In the genomic region with DNA sequence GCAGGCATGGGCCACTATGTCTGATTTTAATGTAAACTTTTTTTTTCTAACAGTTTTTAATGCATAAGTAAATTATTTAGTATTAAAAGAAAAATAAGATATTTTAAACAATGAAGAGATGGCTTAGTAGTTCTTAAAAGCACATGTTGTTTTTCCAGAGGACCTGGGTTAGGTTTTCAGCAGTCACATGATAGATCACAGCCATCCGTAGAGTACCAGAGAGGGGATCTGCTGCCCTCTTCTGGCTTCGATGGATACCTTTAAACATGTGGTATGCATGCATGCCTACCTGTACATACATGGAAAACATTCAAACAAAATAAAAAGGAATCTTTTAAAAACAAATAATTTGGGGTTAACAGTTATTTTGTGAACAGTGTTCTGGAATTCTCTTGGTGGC, we compare ENCODE assay signal across 10 mouse cellular contexts. TPM values are rescaled to one million over a fixed set of nuclear protein-coding genes. Genes with fewer than 3 reads are reported as not detected.
DNase-seq lines count a peak whose midpoint lies in the region; ATAC-seq and TF ChIP-seq lines count a peak whose summit lies in the region.
"Had no signal": no experiment of that assay in that cellular context is flagged by ENCODE, and none has a peak within 500 bp of the region (broad histone marks: within the 10 kb centered on the region; RNA-seq: fewer than 3 reads in every experiment).

No protein-coding gene starts in this region.

- peak; percentile 25 for DNase-seq in liver
- no peak for DNase-seq in liver, embryonic 11.5 days (ENCODE audit: low spot score)
- DNase-seq in B cell, adult 2 months, result peak; percentile 43 to 53
- no peak for DNase-seq in liver, embryonic 14.5 days (ENCODE audit: low read depth in 3 of 3, low spot score in 3 of 3)
- no peak for DNase-seq in embryonic facial prominence, embryonic 10.5 days (ENCODE audit: low spot score)
- DNase-seq: gastrocnemius, postnatal 36 days; heart, postnatal 14 days had no signal

- H3K4me2 ChIP-seq in liver, embryonic 11.5 days, result no peak overlapping the region
- no peak overlapping the region for H3K4me2 ChIP-seq in liver, embryonic 14.5 days (ENCODE audit: low read depth)

- no peaks in the 10 kb centered on the region for H3K9me3 ChIP-seq in liver, embryonic 11.5 days (ENCODE audit: control insufficient read depth, low read length)
- no peaks in the 10 kb centered on the region for H3K9me3 ChIP-seq in ES-Bruce4 (replicated peaks; ENCODE audit: control insufficient read depth, insufficient read depth, low read length, poor library complexity, severe bottlenecking)
- no peaks in the 10 kb centered on the region for H3K9me3 ChIP-seq in liver, embryonic 14.5 days (ENCODE audit: control insufficient read depth, low read length)
- H3K9me3 ChIP-seq in embryonic facial prominence, embryonic 10.5 days, result peaks cover 6% of the 10 kb centered on the region

- TF ChIP-seq POLR2A in ES-Bruce4 (IDR thresholded peaks at IDR 0.05; ENCODE audit: insufficient read depth, low read length), result no peak

- H3K27me3 ChIP-seq in liver, embryonic 11.5 days (replicated peaks; ENCODE audit: control insufficient read depth, insufficient read depth, low read length), result no peaks in the 10 kb centered on the region
- no peaks in the 10 kb centered on the region for H3K27me3 ChIP-seq in ES-Bruce4 (ENCODE audit: control insufficient read depth, insufficient read depth, low read length, poor library complexity, severe bottlenecking)
- no peaks in the 10 kb centered on the region for H3K27me3 ChIP-seq in liver, embryonic 14.5 days (ENCODE audit: control insufficient read depth, insufficient read depth, low read length)
- no peaks in the 10 kb centered on the region for H3K27me3 ChIP-seq in embryonic facial prominence, embryonic 10.5 days (replicated peaks; ENCODE audit: low read depth, poor library complexity, severe bottlenecking)

- H3K27ac ChIP-seq in liver, embryonic 11.5 days (ENCODE audit: low read depth, low read length), result no peak overlapping the region
- no peak overlapping the region for H3K27ac ChIP-seq in ES-Bruce4 (ENCODE audit: insufficient read depth, low read length)
- H3K27ac ChIP-seq in liver, embryonic 14.5 days, result no peak overlapping the region
- no peak overlapping the region for H3K27ac ChIP-seq in embryonic facial prominence, embryonic 10.5 days (replicated peaks)

- WGBS in liver, embryonic 11.5 days, result 85% methylated on average over 2 of the region's 2 CpGs
- 71% methylated on average over 2 of the region's 2 CpGs for WGBS in liver, embryonic 14.5 days (ENCODE audit: insufficient replicate concordance)
- 91% methylated on average over 2 of the region's 2 CpGs for WGBS in embryonic facial prominence, embryonic 10.5 days

- no peak overlapping the region for H3K9ac ChIP-seq in liver, embryonic 11.5 days (ENCODE audit: low read depth, low read length)
- no peak overlapping the region for H3K9ac ChIP-seq in ES-Bruce4 (ENCODE audit: low read depth, poor library complexity, severe bottlenecking)
- no peak overlapping the region for H3K9ac ChIP-seq in liver, embryonic 14.5 days (replicated peaks)

- no peak for ATAC-seq in liver, embryonic 11.5 days (replicated peaks; ENCODE audit: low FRiP score)
- ATAC-seq in liver, embryonic 14.5 days (ENCODE audit: insufficient read depth), result no peak
- no peak for ATAC-seq in erythroid progenitor cell, adult 5-6 weeks (replicated peaks; ENCODE audit: low FRiP score, poor library complexity, severe bottlenecking)
- ATAC-seq: activated CD4-positive, CD25-positive, alpha-beta regulatory T cell, adult 4 months had no signal

- TF ChIP-seq CTCF in ES-Bruce4 (IDR thresholded peaks at IDR 0.05; ENCODE audit: low read depth, low read length), result peak; percentile 8
- peak; percentile 48 for TF ChIP-seq CTCF in liver, embryonic 14.5 days (IDR thresholded peaks at IDR 0.05; ENCODE audit: low read depth)

- TF ChIP-seq EP300 in ES-Bruce4 (IDR thresholded peaks at IDR 0.05; ENCODE audit: insufficient read depth, low read depth, low read length), result no peak
- no peak for TF ChIP-seq EP300 in liver, embryonic 14.5 days (IDR thresholded peaks at IDR 0.05; ENCODE audit: low read depth)

- peaks cover 16% of the 10 kb centered on the region for H3K36me3 ChIP-seq in liver, embryonic 11.5 days (ENCODE audit: control insufficient read depth, insufficient read depth, low read length)
- peaks cover 2% of the 10 kb centered on the region; the same call in 1 of the 2 replicates for H3K36me3 ChIP-seq in ES-Bruce4 (ENCODE audit: control insufficient read depth, insufficient read depth, low read length, poor library complexity, severe bottlenecking)
- peaks cover 8% of the 10 kb centered on the region for H3K36me3 ChIP-seq in liver, embryonic 14.5 days (replicated peaks; ENCODE audit: control insufficient read depth, insufficient read depth, low read depth)
- peaks cover 82% of the 10 kb centered on the region for H3K36me3 ChIP-seq in embryonic facial prominence, embryonic 10.5 days (replicated peaks)

- no peaks in the 10 kb centered on the region for H3K4me1 ChIP-seq in liver, embryonic 11.5 days (replicated peaks; ENCODE audit: control insufficient read depth, insufficient read depth, low read length)
- no peaks in the 10 kb centered on the region for H3K4me1 ChIP-seq in ES-Bruce4 (ENCODE audit: control insufficient read depth, insufficient read depth, low read length)
- H3K4me1 ChIP-seq in liver, embryonic 14.5 days (replicated peaks; ENCODE audit: control insufficient read depth in 2 of 2, insufficient read depth in 2 of 2, low read length in 1 of 2), result no peaks in the 10 kb centered on the region
- H3K4me1 ChIP-seq in embryonic facial prominence, embryonic 10.5 days, result no peaks in the 10 kb centered on the region

- H3K4me3 ChIP-seq in liver, embryonic 11.5 days (ENCODE audit: low read depth, low read length), result no peak overlapping the region
- H3K4me3 ChIP-seq in ES-Bruce4 (ENCODE audit: low read depth, low read length), result no peak overlapping the region
- H3K4me3 ChIP-seq in liver, embryonic 14.5 days (ENCODE audit: insufficient read depth in 1 of 2, low read depth in 2 of 2, low read length in 2 of 2), result no peak overlapping the region
- H3K4me3 ChIP-seq in embryonic facial prominence, embryonic 10.5 days, result no peak overlapping the region

RNA-seq across cellular contexts. Expression of gene Mllt10, which starts 45.9 kb away (rescaled TPM):
- 34.0 and 39.9 TPM in 2 replicates for polyA plus RNA-seq in liver, embryonic 11.5 days (2014; fragmentation: Nextera tagmentation; extraction: Ambion mirVana)
- 69.6 and 78.9 TPM in 2 replicates for polyA plus RNA-seq in ES-Bruce4 (2011; ENCODE audit: insufficient read depth, insufficient read length, low read depth, missing spikeins)
- polyA plus RNA-seq in liver, embryonic 14.5 days (2012; rRNA removed), result 13.4 and 16.4 TPM in 2 replicates
- polyA plus RNA-seq in liver, embryonic 14.5 days (2014; fragmentation: Nextera tagmentation; extraction: Ambion mirVana), result 14.4 and 19.7 TPM in 2 replicates
- total RNA-seq in erythroid progenitor cell, adult 5-6 weeks (2015; ENCODE audit: low replicate concordance), result 122 and 125 TPM in 2 replicates
- total RNA-seq in erythroid progenitor cell, adult 5-6 weeks (2017; ENCODE audit: low replicate concordance), result 77.9 and 98.0 TPM in 2 replicates
- polyA plus RNA-seq in embryonic facial prominence, embryonic 10.5 days (2016; fragmentation: Nextera tagmentation; extraction: Ambion mirVana), result 64.4 and 65.5 TPM in 2 replicates

RNA-seq across cellular contexts. Expression of gene Skida1, which starts 52.1 kb away (rescaled TPM):
- polyA plus RNA-seq in liver, embryonic 11.5 days (2014; fragmentation: Nextera tagmentation; extraction: Ambion mirVana), result 1.6 and 2.4 TPM in 2 replicates
- 0.15 and 0.79 TPM in 2 replicates for polyA plus RNA-seq in ES-Bruce4 (2011; ENCODE audit: insufficient read depth, insufficient read length, low read depth, missing spikeins)
- 0.48 and 0.60 TPM in 2 replicates for polyA plus RNA-seq in liver, embryonic 14.5 days (2012; rRNA removed)
- 0.27 and 0.43 TPM in 2 replicates for polyA plus RNA-seq in liver, embryonic 14.5 days (2014; fragmentation: Nextera tagmentation; extraction: Ambion mirVana)
- not detected in 2 replicates for total RNA-seq in erythroid progenitor cell, adult 5-6 weeks (2015; ENCODE audit: low replicate concordance)
- total RNA-seq in erythroid progenitor cell, adult 5-6 weeks (2017; ENCODE audit: low replicate concordance), result not detected in 2 replicates
- 15.5 and 16.6 TPM in 2 replicates for polyA plus RNA-seq in embryonic facial prominence, embryonic 10.5 days (2016; fragmentation: Nextera tagmentation; extraction: Ambion mirVana)

Comparison
In these comparisons a context has a peak if more than half of its experiments do, and no peak if none do; other contexts are left out.
1. DNase-seq: peak in liver (single experiment) and B cell, adult 2 months (2 of 2); none in liver, embryonic 11.5 days (single experiment), liver, embryonic 14.5 days (0 of 3) and embryonic facial prominence, embryonic 10.5 days (single experiment).